13 mouse cellular contexts compared by ENCODE assay signal in genomic region chr13:63251118-63251889, GRCm38 (mm10).
DNase-seq lines count a peak whose midpoint lies in the region; ATAC-seq lines count a peak whose summit lies in the region.
"Had no signal": no experiment of that assay in that cellular context is flagged by ENCODE, and none has a peak within 500 bp of the region (broad histone marks: within the 10 kb centered on the region; RNA-seq: fewer than 3 reads in every experiment).

No protein-coding gene starts in this region.

- intact Hi-C loops in gastrocnemius, postnatal 14 days (cut with DNase I; ENCODE audit: low total_unique reads) = no loop called here

- no peaks in the 10 kb centered on the region for H3K27me3 ChIP-seq in heart, embryonic 11.5 days (ENCODE audit: control insufficient read depth, insufficient read depth, low read length)
- H3K27me3 ChIP-seq in lung, embryonic 15.5 days = no peaks in the 10 kb centered on the region
- no peaks in the 10 kb centered on the region for H3K27me3 ChIP-seq in embryonic facial prominence, embryonic 10.5 days (replicated peaks; ENCODE audit: low read depth, poor library complexity, severe bottlenecking)
- H3K27me3 ChIP-seq: CH12.LX; forebrain, embryonic 13.5 days; hindbrain, embryonic 15.5 days had no signal

- peaks cover 70% of the 10 kb centered on the region for H3K4me1 ChIP-seq in heart, embryonic 11.5 days (ENCODE audit: control insufficient read depth, insufficient read depth, low read length)
- peaks cover 93% of the 10 kb centered on the region for H3K4me1 ChIP-seq in lung, embryonic 15.5 days
- H3K4me1 ChIP-seq in embryonic facial prominence, embryonic 10.5 days = peaks cover 41% of the 10 kb centered on the region

- ATAC-seq in heart, embryonic 11.5 days (replicated peaks; ENCODE audit: insufficient number of reproducible peaks, low FRiP score, low TSS enrichment) = no peak
- ATAC-seq in lung, embryonic 15.5 days (ENCODE audit: borderline replicate concordance, extremely low read depth, low FRiP score, low TSS enrichment) = peak; percentile 29; the same call in 1 of the 2 replicates
- ATAC-seq: forebrain, embryonic 13.5 days had no signal

- H3K4me2 ChIP-seq in heart, embryonic 11.5 days = peak overlapping the region; percentile 48
- H3K4me2 ChIP-seq in lung, embryonic 15.5 days = peak overlapping the region; percentile 39
- H3K4me2 ChIP-seq: forebrain, embryonic 13.5 days; hindbrain, embryonic 15.5 days had no signal

- no peaks in the 10 kb centered on the region for H3K9me3 ChIP-seq in heart, embryonic 11.5 days (replicated peaks; ENCODE audit: control insufficient read depth, low read length)
- no peaks in the 10 kb centered on the region for H3K9me3 ChIP-seq in lung, embryonic 15.5 days
- H3K9me3 ChIP-seq in embryonic facial prominence, embryonic 10.5 days = no peaks in the 10 kb centered on the region
- H3K9me3 ChIP-seq: forebrain, embryonic 13.5 days; hindbrain, embryonic 15.5 days had no signal

- no peak overlapping the region for H3K4me3 ChIP-seq in heart, embryonic 11.5 days (ENCODE audit: low read depth, low read length)
- no peak overlapping the region for H3K4me3 ChIP-seq in lung, embryonic 15.5 days
- H3K4me3 ChIP-seq in embryonic facial prominence, embryonic 10.5 days = no peak overlapping the region
- H3K4me3 ChIP-seq in macrophage (ENCODE audit: inconsistent target) = no peak overlapping the region
- H3K4me3 ChIP-seq: forebrain, embryonic 13.5 days; hindbrain, embryonic 15.5 days had no signal

- peak overlapping the region; percentile 79 for H3K27ac ChIP-seq in heart, embryonic 11.5 days (ENCODE audit: low read depth, low read length)
- peak overlapping the region; percentile 80 for H3K27ac ChIP-seq in lung, embryonic 15.5 days
- peak overlapping the region; percentile 44; the same call in 1 of the 2 replicates for H3K27ac ChIP-seq in embryonic facial prominence, embryonic 10.5 days (replicated peaks)
- peak overlapping the region; percentile 100 for H3K27ac ChIP-seq in macrophage
- H3K27ac ChIP-seq: forebrain, embryonic 13.5 days; hindbrain, embryonic 15.5 days had no signal

- DNase-seq in heart, adult 9 months (ENCODE audit: low spot score in 2 of 2) = no peak
- DNase-seq in lung, postnatal 10 days = no peak
- DNase-seq in embryonic facial prominence, embryonic 10.5 days (ENCODE audit: low spot score) = peak; percentile 8
- no peak for DNase-seq in gastrocnemius, postnatal 14 days
- DNase-seq in urinary bladder, adult 18-20 months (ENCODE audit: low spot score in 2 of 2) = no peak
- DNase-seq: cerebellum, adult 9-11 months; spleen, adult 18-20 months had no signal

- peaks cover 100% of the 10 kb centered on the region for H3K79me2 ChIP-seq in macrophage (ENCODE audit: inconsistent target)

- 42% methylated on average over 12 of the region's 12 CpGs for WGBS in heart, embryonic 11.5 days (ENCODE audit: insufficient replicate concordance)
- 34% methylated on average over 12 of the region's 12 CpGs for WGBS in lung, embryonic 15.5 days
- WGBS in embryonic facial prominence, embryonic 10.5 days = 77% methylated on average over 12 of the region's 12 CpGs
- WGBS in macrophage (ENCODE audit: missing documents) = 75% methylated on average over 12 of the region's 12 CpGs

- H3K36me3 ChIP-seq in heart, embryonic 11.5 days (ENCODE audit: control insufficient read depth, insufficient read depth, low read length) = no peaks in the 10 kb centered on the region; the same call in 1 of the 2 replicates
- H3K36me3 ChIP-seq in lung, embryonic 15.5 days = peaks cover 10% of the 10 kb centered on the region; the same call in 1 of the 2 replicates
- H3K36me3 ChIP-seq in embryonic facial prominence, embryonic 10.5 days (replicated peaks) = peaks cover 38% of the 10 kb centered on the region
- H3K36me3 ChIP-seq in macrophage (ENCODE audit: inconsistent target) = no peaks in the 10 kb centered on the region
- H3K36me3 ChIP-seq: hindbrain, embryonic 15.5 days had no signal

- H3K9ac ChIP-seq in heart, embryonic 11.5 days (ENCODE audit: low read depth, low read length) = peak overlapping the region; percentile 59
- 0 out of 2 replicates have a peak overlapping the region, but pooled peaks have one; percentile 18 for H3K9ac ChIP-seq in lung, embryonic 15.5 days
- H3K9ac ChIP-seq: forebrain, embryonic 13.5 days; hindbrain, embryonic 15.5 days had no signal

Comparison
In these comparisons a context has a peak if more than half of its experiments do, and no peak if none do; other contexts are left out.
1. H3K27ac ChIP-seq: peak in every context shown above with its lines; median percentile 100 in macrophage; 80 in lung, embryonic 15.5 days; 79 in heart, embryonic 11.5 days; 44 in embryonic facial prominence, embryonic 10.5 days.